Mouse (Mus musculus): ENCODE data around the gene Tpt1. TPM values are rescaled to one million over a fixed set of nuclear protein-coding genes. Genes with fewer than 3 reads are reported as not detected.
"Not testable (repeated sequence)": the region's sequence is repeated elsewhere in the genome, so short reads cannot be mapped to it uniquely, and the experiment has no call there.

Gene Tpt1
- total RNA-seq, 2 experiments from 2014 or later: 507 to 3,174 TPM

- ATAC-seq (replicated peaks; ENCODE audit: low FRiP score, poor library complexity, severe bottlenecking): peak; percentile 74
Measured at GRCm38 (mm10) chr14:75837048-75837916, 7.6 kb upstream of the Tpt1 start.

- not testable (repeated sequence) for ATAC-seq (replicated peaks; ENCODE audit: low FRiP score, poor library complexity, severe bottlenecking)
Measured at GRCm38 (mm10) chr14:75841758-75842157, 3.1 kb upstream of the Tpt1 start.

GRCm38 (mm10) chr14:75844111-75844695, 690 bp upstream of the Tpt1 start:
- ATAC-seq (replicated peaks; ENCODE audit: low FRiP score, poor library complexity, severe bottlenecking): peak; percentile 12

- peak; percentile 80 for ATAC-seq (replicated peaks; ENCODE audit: low FRiP score, poor library complexity, severe bottlenecking)
Measured at GRCm38 (mm10) chr14:75845698-75846115, 814 bp downstream of the Tpt1 start.

GRCm38 (mm10) chr14:75847669-75848068, 2.8 kb downstream of the Tpt1 start:
- no peak for ATAC-seq (replicated peaks; ENCODE audit: low FRiP score, poor library complexity, severe bottlenecking)

GRCm38 (mm10) chr14:75848482-75848881, 3.6 kb downstream of the Tpt1 start:
- ATAC-seq (replicated peaks; ENCODE audit: low FRiP score, poor library complexity, severe bottlenecking): no peak

GRCm38 (mm10) chr14:75849236-75849635, 4.3 kb downstream of the Tpt1 start:
- ATAC-seq (replicated peaks; ENCODE audit: low FRiP score, poor library complexity, severe bottlenecking): no peak

- no peak for ATAC-seq (replicated peaks; ENCODE audit: low FRiP score, poor library complexity, severe bottlenecking)
Measured at GRCm38 (mm10) chr14:75849842-75850568, 5.1 kb downstream of the Tpt1 start.

- no peak for ATAC-seq (replicated peaks; ENCODE audit: low FRiP score, poor library complexity, severe bottlenecking)
Measured at GRCm38 (mm10) chr14:75850819-75851218, 5.9 kb downstream of the Tpt1 start.

GRCm38 (mm10) chr14:75852016-75852415, 7.1 kb downstream of the Tpt1 start:
- no peak for ATAC-seq (replicated peaks; ENCODE audit: low FRiP score, poor library complexity, severe bottlenecking)

GRCm38 (mm10) chr14:75855263-75855992, 10.5 kb downstream of the Tpt1 start:
- ATAC-seq (replicated peaks; ENCODE audit: low FRiP score, poor library complexity, severe bottlenecking): no peak

GRCm38 (mm10) chr14:75858181-75858580, 13.3 kb downstream of the Tpt1 start:
- ATAC-seq (replicated peaks; ENCODE audit: low FRiP score, poor library complexity, severe bottlenecking): no peak

GRCm38 (mm10) chr14:75859619-75860018, 14.7 kb downstream of the Tpt1 start:
- ATAC-seq (replicated peaks; ENCODE audit: low FRiP score, poor library complexity, severe bottlenecking): 0 out of 2 replicates have a peak, but pooled peaks have one; percentile 52

GRCm38 (mm10) chr14:75862701-75863100, 17.8 kb downstream of the Tpt1 start:
- ATAC-seq (replicated peaks; ENCODE audit: low FRiP score, poor library complexity, severe bottlenecking): no peak

- no peak for ATAC-seq (replicated peaks; ENCODE audit: low FRiP score, poor library complexity, severe bottlenecking)
Measured at GRCm38 (mm10) chr14:75863549-75864409, 18.9 kb downstream of the Tpt1 start.

GRCm38 (mm10) chr14:75866706-75867333, 21.9 kb downstream of the Tpt1 start:
- no peak for ATAC-seq (replicated peaks; ENCODE audit: low FRiP score, poor library complexity, severe bottlenecking)

- ATAC-seq (replicated peaks; ENCODE audit: low FRiP score, poor library complexity, severe bottlenecking): not testable (repeated sequence)
Measured at GRCm38 (mm10) chr14:75868028-75868427, 23.1 kb downstream of the Tpt1 start.

- no peak for ATAC-seq (replicated peaks; ENCODE audit: low FRiP score, poor library complexity, severe bottlenecking)
Measured at GRCm38 (mm10) chr14:75869769-75870363, 25.0 kb downstream of the Tpt1 start.
